Mouse (Mus musculus) CD4-positive, CD25-positive, alpha-beta regulatory T cell, adult 9 weeks (primary cell): Measurements from ENCODE around the gene Gm19402. TPM values are rescaled to one million over a fixed set of nuclear protein-coding genes. Genes with fewer than 3 reads are reported as not detected.

ENCODE experiments used
- polyA plus RNA-seq: library from polyadenylated mRNA; unstranded; fragments of 100-300 nt; shearing (Covaris generic); gene quantifications from one replicate; pipeline ENCODE4 v1.2.1, GENCODE M21; 2017

Gm19402 gene
- not detected for polyA plus RNA-seq

GRCm38 (mm10) chr10:77690356-77690807 is at the start of gene Gm19402:
Gm19402 (minus strand) TSS chr10:77690757.

GRCm38 (mm10) chr10:77726186-77726585 is 35.6 kb upstream of the Gm19402 start, which contains the start of gene Gm10100:
Gm10100 (plus strand) TSS chr10:77726486.

DNA sequence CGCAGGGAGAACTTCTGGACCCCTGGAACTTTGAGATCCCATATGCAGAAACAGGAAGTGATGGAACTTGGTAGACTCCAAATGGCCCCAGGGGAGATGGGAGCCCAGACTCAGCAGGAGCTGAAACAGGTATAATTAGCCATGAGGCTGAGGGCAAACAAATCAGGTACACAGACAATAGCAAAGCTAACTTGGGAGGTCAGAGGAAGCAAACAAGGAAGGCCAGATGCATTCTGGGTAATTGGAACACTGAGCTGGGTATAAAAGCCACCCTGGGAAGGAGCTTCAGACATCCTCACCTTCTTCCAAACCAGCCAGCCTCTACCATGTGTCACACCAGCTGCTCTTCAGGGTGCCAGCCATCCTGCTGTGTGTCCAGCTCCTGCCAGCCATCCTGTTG is 29.7 kb upstream of the Gm19402 start, which contains the start of gene Krtap12-1:
Gene Krtap12-1 (plus strand): TSS at position 301 of the 400 bp plus-strand sequence.

DNA sequence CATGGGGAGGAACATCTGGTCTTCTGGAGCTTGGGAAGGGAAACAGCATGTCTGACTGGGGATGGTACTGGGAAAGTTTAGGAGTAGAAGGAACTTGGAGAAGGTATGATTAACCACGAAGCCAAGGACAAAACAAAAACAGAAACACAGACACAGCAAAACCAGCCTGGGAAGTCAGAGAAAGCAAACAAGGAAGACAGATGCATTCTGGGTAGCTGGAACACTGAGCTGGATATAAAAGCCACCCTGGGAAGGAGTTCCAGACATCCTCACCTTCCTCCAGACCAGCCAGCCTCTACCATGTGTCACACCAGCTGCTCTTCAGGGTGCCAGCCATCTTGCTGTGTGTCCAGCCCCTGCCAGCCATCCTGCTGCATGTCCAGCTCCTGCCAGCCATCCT is 24.9 kb upstream of the Gm19402 start, which contains the start of gene Gm10142:
Gene Gm10142 (plus strand): TSS at position 301 of the 400 bp plus-strand sequence.

DNA sequence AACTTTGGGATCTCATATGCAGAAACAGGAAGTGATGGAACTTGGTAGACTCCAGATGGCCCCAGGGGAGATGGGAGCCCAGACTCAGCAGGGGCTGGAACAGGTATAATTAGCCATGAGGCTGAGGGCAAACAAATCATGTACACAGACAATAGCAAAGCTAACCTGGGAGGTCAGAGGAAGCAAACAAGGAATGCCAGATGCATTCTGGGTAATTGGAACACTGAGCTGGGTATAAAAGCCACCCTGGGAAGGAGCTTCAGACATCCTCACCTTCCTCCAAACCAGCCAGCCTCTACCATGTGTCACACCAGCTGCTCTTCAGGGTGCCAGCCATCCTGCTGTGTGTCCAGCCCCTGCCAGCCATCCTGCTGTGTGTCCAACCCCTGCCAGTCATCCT is 20.6 kb upstream of the Gm19402 start, which contains the start of gene Gm10024:
Gene Gm10024 (plus strand): TSS at position 301 of the 400 bp plus-strand sequence.

GRCm38 (mm10) chr10:77706326-77706725 is 15.8 kb upstream of the Gm19402 start, which contains the start of gene Gm10272:
Gm10272 (plus strand) TSS chr10:77706626.

DNA sequence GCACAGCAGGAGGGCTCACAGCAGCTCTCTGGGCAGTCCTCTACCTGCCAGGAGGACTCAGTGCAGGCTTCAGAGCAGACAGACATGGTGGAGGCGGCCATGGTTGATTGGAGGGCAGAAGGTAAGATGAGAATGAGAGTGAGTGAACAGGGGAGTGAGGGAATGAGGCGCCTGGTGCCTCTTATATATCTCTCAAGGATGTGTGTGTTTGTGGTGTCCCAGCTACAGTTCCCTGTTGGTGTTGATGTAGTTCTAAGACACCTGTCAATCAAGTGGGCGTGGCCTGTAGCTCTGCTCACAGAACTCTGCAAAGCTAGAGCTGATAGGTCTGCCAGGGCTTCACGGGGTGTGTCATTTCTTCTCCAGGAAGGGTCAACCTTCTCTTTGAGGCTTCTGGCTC is 6.6 kb upstream of the Gm19402 start, which contains the start of gene Gm9508:
Gene Gm9508 (minus strand): TSS at position 101 of the 400 bp plus-strand sequence.

GRCm38 (mm10) chr10:77685895-77686664 is 4.5 kb downstream of the Gm19402 start, which contains the start of gene Tspear:
Tspear (plus strand) TSS chr10:77686569.

Other genes with a start within 250 kb of the Gm19402 start
- 41.4 TPM for gene Fam207a, start 175.0 kb downstream of the Gm19402 start, polyA plus RNA-seq
- 605 TPM for gene Itgb2, start 160.5 kb downstream of the Gm19402 start, polyA plus RNA-seq
- gene Pttg1ip, start 109.0 kb downstream of the Gm19402 start, polyA plus RNA-seq: 129 TPM
- gene Sumo3, start 84.7 kb downstream of the Gm19402 start, polyA plus RNA-seq: 129 TPM
- not detected for gene Gm49325, start 84.6 kb downstream of the Gm19402 start, polyA plus RNA-seq
- gene Ube2g2, start 68.5 kb downstream of the Gm19402 start, polyA plus RNA-seq: 62.1 TPM
- 0.87 TPM for gene Tspear, start 4.2 kb downstream of the Gm19402 start, polyA plus RNA-seq
- gene Gm9508, start 6.5 kb upstream of the Gm19402 start, polyA plus RNA-seq: not detected
- gene Gm10272, start 15.9 kb upstream of the Gm19402 start, polyA plus RNA-seq: not detected
- not detected for gene Gm10024, start 20.7 kb upstream of the Gm19402 start, polyA plus RNA-seq
- gene Gm10142, start 25.1 kb upstream of the Gm19402 start, polyA plus RNA-seq: not detected
- gene Krtap12-1, start 29.8 kb upstream of the Gm19402 start, polyA plus RNA-seq: not detected
- not detected for gene Gm10100, start 35.7 kb upstream of the Gm19402 start, polyA plus RNA-seq
- not detected for gene Gm18596, start 51.9 kb upstream of the Gm19402 start, polyA plus RNA-seq
- gene Gm9736, start 60.6 kb upstream of the Gm19402 start, polyA plus RNA-seq: not detected
- gene Gm3233, start 68.9 kb upstream of the Gm19402 start, polyA plus RNA-seq: not detected
- not detected for gene Gm3238, start 80.6 kb upstream of the Gm19402 start, polyA plus RNA-seq
- not detected for gene Gm7138, start 86.2 kb upstream of the Gm19402 start, polyA plus RNA-seq
- not detected for gene Gm3250, start 91.8 kb upstream of the Gm19402 start, polyA plus RNA-seq
- not detected for gene Gm7137, start 97.4 kb upstream of the Gm19402 start, polyA plus RNA-seq
- gene Gm9639, start 104.3 kb upstream of the Gm19402 start, polyA plus RNA-seq: not detected
- not detected for gene Gm19668, start 108.4 kb upstream of the Gm19402 start, polyA plus RNA-seq
- not detected for gene Gm9507, start 121.1 kb upstream of the Gm19402 start, polyA plus RNA-seq
- gene Gm2696, start 123.9 kb upstream of the Gm19402 start, polyA plus RNA-seq: not detected
- not detected for gene Krtap10-4, start 136.3 kb upstream of the Gm19402 start, polyA plus RNA-seq
- gene Krtap10-10, start 145.2 kb upstream of the Gm19402 start, polyA plus RNA-seq: not detected
- not detected for gene Gm36176, start 156.0 kb upstream of the Gm19402 start, polyA plus RNA-seq
- gene Gm10318, start 162.1 kb upstream of the Gm19402 start, polyA plus RNA-seq: not detected
- gene Gm3285, start 171.2 kb upstream of the Gm19402 start, polyA plus RNA-seq: not detected
- gene Lrrc3, start 211.8 kb upstream of the Gm19402 start, polyA plus RNA-seq: not detected